Mouse (Mus musculus) lung, embryonic 16.5 days (tissue): ENCODE data around the gene Tmem268. TPM values are rescaled to one million over a fixed set of nuclear protein-coding genes. Genes with fewer than 3 reads are reported as not detected.

Source experiments
- ATAC-seq: fragments of 200-750 bp; cut with Nextera tagmentation; 2 replicates; pipeline ENCODE4 v1.8.0; 2017; ENCODE audit warnings: low read depth, mild to moderate bottlenecking, moderate library complexity
- H3K27ac ChIP-seq: fragments of 300-500 bp; sonication (generic); 2 replicates; pipeline ENCODE4 v1.5.1; 2014; ENCODE audit warnings: mild to moderate bottlenecking, control low read depth, low read length
- H3K27me3 ChIP-seq: fragments of 300-500 bp; sonication (generic); 2 replicates; pipeline ENCODE4 v1.6.1; 2014; ENCODE audit warnings: low read depth, low read length, mixed read lengths; ENCODE audit not compliant: control insufficient read depth, insufficient read depth
- H3K36me3 ChIP-seq: fragments of 300-500 bp; sonication (generic); 2 replicates; pipeline ENCODE4 v1.6.1; 2014; ENCODE audit warnings: low read length; ENCODE audit not compliant: control insufficient read depth, insufficient read depth
- H3K4me1 ChIP-seq: fragments of 300-500 bp; sonication (generic); replicated peaks from 2 replicates; pipeline ENCODE4 v1.6.1; 2014; ENCODE audit warnings: low read length, mixed read lengths; ENCODE audit not compliant: control insufficient read depth, insufficient read depth
- H3K4me2 ChIP-seq: fragments of 300-500 bp; sonication (generic); 2 replicates; pipeline ENCODE4 v1.6.1; 2014; ENCODE audit warnings: low read depth, low read length, control low read depth
- H3K4me3 ChIP-seq: fragments of 300-500 bp; sonication (generic); 2 replicates; pipeline ENCODE4 v1.5.1; 2014; ENCODE audit warnings: mild to moderate bottlenecking, low read length, control low read depth
- H3K9ac ChIP-seq: fragments of 300-500 bp; sonication (generic); 2 replicates; pipeline ENCODE4 v1.6.1; 2014; ENCODE audit warnings: low read length, control low read depth
- H3K9me3 ChIP-seq: fragments of 300-500 bp; sonication (generic); 2 replicates; pipeline ENCODE4 v1.6.1; 2016; ENCODE audit warnings: low read length; ENCODE audit not compliant: control insufficient read depth
- WGBS: fragments of 180-500 bp; shearing (Covaris S2); extraction: QIAGEN DNeasy Blood & Tissue Kit; methylation state at CpG from one replicate; pipeline ENCODE4 v1.1.7; 2014; 5-methylcytosine and 5-hydroxymethylcytosine counted together
- polyA plus RNA-seq: library from polyadenylated mRNA; unstranded; fragments of >200 nt; fragmentation: Nextera tagmentation; extraction: Ambion mirVana; gene quantifications from 2 replicates; pipeline ENCODE4 v1.2.1, GENCODE M21; 2015

Gene Tmem268
- polyA plus RNA-seq, 1 experiment from 2014 or later = 9.6 TPM

DNA sequence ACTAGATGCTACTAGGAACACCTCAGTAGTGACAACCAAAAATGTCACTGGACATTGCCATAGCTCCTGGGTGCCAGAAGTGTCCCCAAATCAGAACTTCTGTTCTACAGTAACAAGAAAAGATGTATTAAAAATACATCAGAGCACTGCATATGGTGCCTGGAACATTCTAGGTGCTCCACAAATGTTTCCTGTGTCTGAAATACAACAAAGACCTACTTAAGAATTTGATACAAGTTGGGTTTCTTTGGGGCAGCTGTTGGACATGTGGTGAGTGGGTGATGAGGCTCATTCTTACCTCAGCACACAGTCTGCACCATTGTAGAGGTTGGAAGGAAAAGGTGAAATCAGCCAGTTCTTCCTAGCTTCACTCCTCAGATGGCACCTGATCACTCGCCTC is 5.7 kb upstream of the Tmem268 start:
- Histone ChIP-seq H3K27me3 (no peaks in the 10 kb centered on the region), H3K4me2 (no peak overlapping the region), H3K36me3 (peaks cover 39% of the 10 kb centered on the region), H3K4me1 (peaks cover 26% of the 10 kb centered on the region), H3K9ac (no peak overlapping the region), H3K4me3 (no peak overlapping the region), H3K27ac (no peak overlapping the region), H3K9me3 (no peaks in the 10 kb centered on the region)
- no peak for ATAC-seq
- WGBS = 82% methylated on average over 1 of the region's 1 CpGs

DNA sequence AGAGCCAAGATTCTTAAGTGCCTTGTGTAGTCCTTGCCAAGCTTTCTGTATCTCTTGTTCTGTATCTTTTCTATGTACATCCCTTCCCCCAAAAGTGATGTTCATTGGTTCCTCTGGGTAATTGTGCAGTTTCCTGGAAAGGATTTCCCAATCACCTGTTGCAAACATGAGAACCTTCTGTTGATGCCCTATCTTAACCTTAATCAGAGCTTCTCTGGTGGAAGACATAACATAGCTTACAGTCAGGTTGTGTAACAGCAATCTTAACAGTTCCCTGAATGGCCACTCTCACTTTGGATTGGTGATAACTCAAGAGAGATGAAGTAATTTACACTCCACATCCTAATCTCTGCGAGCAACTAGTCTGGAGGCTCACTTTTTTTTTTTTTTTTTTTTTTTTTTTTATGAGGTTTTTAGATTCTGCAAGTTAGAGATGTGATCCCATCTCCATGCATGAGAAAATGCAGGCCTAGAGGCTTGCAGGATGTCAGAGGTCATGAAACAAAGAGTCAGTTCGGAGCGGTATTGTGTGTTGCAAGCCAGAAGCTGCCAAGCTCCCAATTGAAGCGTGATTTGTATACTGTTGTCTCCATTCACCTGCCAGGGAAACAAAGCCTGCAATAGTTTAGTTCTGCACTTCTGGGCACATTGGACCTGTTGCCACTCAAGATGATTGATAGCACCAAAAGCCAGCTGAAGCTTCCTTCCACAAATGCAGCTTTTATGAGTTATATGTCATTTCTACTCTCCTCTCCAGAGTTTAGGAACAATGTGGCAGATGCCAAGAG is 4.6 kb upstream of the Tmem268 start:
- peaks cover 28% of the 10 kb centered on the region for H3K4me1 ChIP-seq
- ATAC-seq = no peak
- peaks cover 33% of the 10 kb centered on the region for H3K36me3 ChIP-seq
- H3K27ac ChIP-seq = peak overlapping the region; percentile 8; the same call in 1 of the 2 replicates
- H3K27me3 ChIP-seq = no peaks in the 10 kb centered on the region
- H3K9me3 ChIP-seq = no peaks in the 10 kb centered on the region
- no peak overlapping the region for H3K4me3 ChIP-seq
- no peak overlapping the region for H3K4me2 ChIP-seq
- 57% methylated on average over 4 of the region's 4 CpGs for WGBS
- H3K9ac ChIP-seq = no peak overlapping the region

DNA sequence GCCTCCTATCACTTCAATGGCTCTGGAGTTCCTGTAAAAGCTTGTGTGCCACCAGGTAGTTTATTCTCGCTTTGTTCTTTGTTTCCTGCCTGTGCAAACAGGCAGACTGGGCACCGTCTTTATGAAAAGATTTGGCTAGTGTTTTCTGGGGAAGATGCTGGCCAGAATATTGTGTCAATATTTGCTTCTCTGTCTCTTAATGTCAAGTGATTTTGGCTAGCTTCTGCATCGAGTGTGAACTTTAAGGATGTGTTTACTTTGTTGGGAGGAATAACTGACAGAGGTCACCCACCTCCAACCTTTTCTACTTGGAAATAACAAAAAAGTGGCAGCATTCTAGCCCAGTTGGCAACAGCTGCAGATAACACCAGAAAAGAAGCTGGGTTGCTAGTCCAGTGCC is 4.0 kb upstream of the Tmem268 start:
- Histone ChIP-seq H3K27ac (no peak overlapping the region), H3K4me2 (no peak overlapping the region), H3K27me3 (no peaks in the 10 kb centered on the region), H3K9me3 (no peaks in the 10 kb centered on the region), H3K4me3 (no peak overlapping the region), H3K36me3 (peaks cover 27% of the 10 kb centered on the region), H3K4me1 (peaks cover 34% of the 10 kb centered on the region), H3K9ac (no peak overlapping the region)
- ATAC-seq = no peak
- WGBS = 25% methylated on average over 3 of the region's 3 CpGs

DNA sequence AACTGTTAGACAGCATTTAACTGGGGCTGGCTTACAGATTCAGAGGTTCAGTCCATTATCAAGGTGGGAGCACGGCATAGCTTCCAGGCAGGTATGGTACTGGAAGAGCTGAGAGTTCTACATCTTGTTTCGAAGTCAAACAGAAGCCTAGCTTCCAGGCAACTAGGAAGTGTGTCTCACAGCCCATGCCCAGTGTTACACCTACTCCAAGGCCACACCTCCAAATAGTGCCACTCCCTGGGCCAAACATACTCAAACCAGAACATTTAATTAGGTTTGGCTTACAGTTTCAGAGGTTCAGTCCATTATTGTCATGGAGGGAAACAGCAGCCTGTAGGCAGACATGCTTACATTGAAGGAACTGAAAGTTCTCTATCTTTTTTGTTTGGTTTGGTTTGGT is 3.5 kb upstream of the Tmem268 start:
- Histone ChIP-seq H3K27me3 (no peaks in the 10 kb centered on the region), H3K36me3 (peaks cover 25% of the 10 kb centered on the region), H3K27ac (no peak overlapping the region), H3K9ac (no peak overlapping the region), H3K9me3 (no peaks in the 10 kb centered on the region), H3K4me3 (no peak overlapping the region), H3K4me1 (peaks cover 38% of the 10 kb centered on the region), H3K4me2 (no peak overlapping the region)
- ATAC-seq = no peak
- WGBS = 76% methylated on average over 2 of the region's 2 CpGs

DNA sequence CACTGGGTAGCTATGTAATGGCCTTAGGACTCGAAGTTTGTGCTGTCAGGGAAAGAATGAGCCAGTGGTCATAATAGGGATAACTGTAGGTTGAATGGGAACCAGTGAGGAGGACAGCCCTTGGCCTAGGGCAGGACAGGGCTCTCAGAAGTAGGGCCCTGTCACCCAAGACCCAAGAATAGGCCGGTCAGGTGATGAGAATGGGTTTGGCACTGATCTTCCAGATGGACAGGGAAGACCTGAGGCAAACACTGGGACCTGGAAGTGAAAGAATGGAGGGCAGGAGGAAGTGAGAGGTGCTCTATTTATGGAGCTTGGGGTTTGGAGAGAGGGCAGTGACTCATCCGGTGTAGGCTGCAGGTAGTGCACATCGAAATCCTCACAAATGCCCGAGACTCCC is 1.9 kb upstream of the Tmem268 start:
- Histone ChIP-seq H3K27ac (peak overlapping the region; percentile 9), H3K9ac (no peak overlapping the region), H3K36me3 (peaks cover 15% of the 10 kb centered on the region), H3K4me1 (peaks cover 44% of the 10 kb centered on the region), H3K4me3 (no peak overlapping the region), H3K9me3 (no peaks in the 10 kb centered on the region), H3K4me2 (no peak overlapping the region), H3K27me3 (no peaks in the 10 kb centered on the region)
- WGBS = 38% methylated on average over 5 of the region's 5 CpGs
- no peak for ATAC-seq

DNA sequence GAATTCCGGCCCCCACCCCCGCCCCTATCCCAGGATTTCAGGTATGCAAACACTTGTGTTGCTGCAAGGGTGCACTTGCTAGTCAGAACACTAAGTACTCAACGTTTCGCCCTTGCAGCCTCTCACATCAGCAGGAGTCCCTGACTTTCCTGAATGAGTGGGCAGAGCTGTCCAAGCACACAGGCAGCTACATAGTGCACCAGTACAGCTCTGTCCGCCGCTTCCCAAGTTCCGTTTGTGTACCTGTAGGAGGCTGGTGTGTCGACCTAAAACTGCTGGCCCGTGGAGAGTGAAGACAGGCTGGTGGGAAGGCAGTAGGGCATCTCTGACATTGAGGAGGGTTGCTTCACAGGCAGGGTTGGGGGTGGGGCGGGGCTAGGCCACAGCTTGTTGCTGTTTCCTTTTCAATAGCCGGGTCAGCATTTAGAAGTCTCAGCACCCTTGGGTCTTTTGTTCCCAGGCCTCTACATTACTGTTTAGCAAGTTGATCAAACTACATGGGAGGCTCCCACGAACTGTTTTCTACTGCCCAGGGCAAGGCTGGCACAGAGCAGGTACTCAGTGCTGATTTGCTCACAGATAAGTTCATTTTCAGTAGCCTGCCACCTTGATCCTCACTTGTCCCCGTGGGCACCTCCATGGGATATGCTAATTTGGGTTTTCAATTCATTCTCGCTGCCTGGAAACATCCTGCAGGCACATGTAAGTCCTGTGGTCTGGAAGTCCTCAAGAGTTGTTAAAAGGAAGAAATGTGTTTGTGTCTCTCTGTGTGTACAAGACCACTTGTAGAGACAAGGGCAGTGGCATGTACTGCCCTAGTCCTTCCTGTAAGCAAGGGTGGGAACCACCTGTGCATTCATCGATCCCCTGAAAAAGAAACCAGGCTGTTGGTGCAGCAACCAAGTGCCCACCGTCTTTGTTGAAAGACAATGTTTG is 1.2 kb upstream of the Tmem268 start:
- no peak overlapping the region for H3K4me3 ChIP-seq

DNA sequence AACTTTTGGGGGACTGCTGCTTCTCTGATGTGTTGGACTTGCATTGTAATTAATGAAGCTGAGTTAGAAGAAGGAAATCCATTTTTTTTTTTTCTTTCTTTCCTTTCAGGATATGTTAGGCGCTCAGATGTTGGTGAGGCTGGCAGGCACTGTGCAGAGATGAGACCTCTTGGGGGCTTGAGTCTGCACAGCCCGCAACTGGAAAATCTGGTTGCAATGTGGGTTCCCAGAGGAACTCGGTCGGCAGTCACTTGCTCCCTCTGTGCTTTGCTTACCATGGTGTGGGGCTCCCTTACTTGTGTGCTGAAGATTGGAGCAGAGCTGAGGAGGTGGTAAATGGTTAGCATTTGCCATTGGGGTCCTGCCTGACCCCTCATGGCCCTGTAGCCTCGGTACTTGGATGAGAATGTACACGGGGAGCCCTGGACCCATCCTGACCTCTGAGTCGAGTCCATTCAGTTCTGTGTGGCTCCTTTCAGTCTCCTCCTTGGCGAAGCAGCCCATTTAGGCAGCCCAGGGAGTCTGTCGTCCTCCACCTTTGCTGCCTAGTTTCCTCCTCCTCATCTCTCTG is 631 bp downstream of the Tmem268 start:
- H3K4me1 ChIP-seq = peaks cover 36% of the 10 kb centered on the region
- 34% methylated on average over 9 of the region's 9 CpGs for WGBS
- H3K4me2 ChIP-seq = peak overlapping the region; percentile 83
- no peaks in the 10 kb centered on the region for H3K27me3 ChIP-seq
- H3K36me3 ChIP-seq = peaks cover 2% of the 10 kb centered on the region; the same call in 1 of the 2 replicates
- peak; percentile 9; the same call in 1 of the 2 replicates for ATAC-seq
- peak overlapping the region; percentile 89 for H3K9ac ChIP-seq
- H3K4me3 ChIP-seq = peak overlapping the region; percentile 78
- peak overlapping the region; percentile 56 for H3K27ac ChIP-seq
- no peaks in the 10 kb centered on the region for H3K9me3 ChIP-seq

More for the DNA sequence above, 1.2 kb upstream of the Tmem268 start:
- Histone ChIP-seq H3K4me2 (peak overlapping the region; percentile 83), H3K36me3 (peaks cover 8% of the 10 kb centered on the region), H3K27me3 (no peaks in the 10 kb centered on the region), H3K4me1 (peaks cover 44% of the 10 kb centered on the region), H3K9me3 (no peaks in the 10 kb centered on the region), H3K27ac (peak overlapping the region; percentile 76), H3K9ac (peak overlapping the region; percentile 37)
- 36% methylated on average over 16 of the region's 16 CpGs for WGBS
- ATAC-seq = peak; percentile 55

DNA sequence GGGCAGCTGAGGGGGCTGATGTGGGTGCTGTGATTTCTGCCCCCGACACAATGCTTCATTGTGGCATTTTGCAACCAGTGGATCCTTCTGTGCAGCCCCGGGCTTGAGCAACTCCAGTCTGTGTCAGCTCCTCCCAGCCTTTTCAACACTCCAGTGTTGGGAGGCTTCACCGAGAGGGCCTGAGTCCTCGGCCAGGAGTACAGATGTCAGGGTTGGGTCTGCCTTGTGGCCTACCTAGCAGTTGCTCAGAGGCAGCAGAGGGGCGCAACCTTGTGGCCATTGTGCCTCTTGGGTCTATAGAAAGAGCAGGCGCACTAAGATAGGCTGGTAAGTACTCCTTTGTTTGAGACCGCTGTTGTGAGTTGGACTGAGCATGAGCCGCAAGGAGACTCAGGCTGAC is 1.5 kb downstream of the Tmem268 start:
- ATAC-seq = peak; percentile 8; the same call in 1 of the 2 replicates
- H3K36me3 ChIP-seq = peaks cover 2% of the 10 kb centered on the region; the same call in 1 of the 2 replicates
- no peak overlapping the region for H3K4me3 ChIP-seq
- peaks cover 28% of the 10 kb centered on the region for H3K4me1 ChIP-seq
- 0 out of 2 replicates have a peak overlapping the region, but pooled peaks have one; percentile 25 for H3K9ac ChIP-seq
- 61% methylated on average over 8 of the region's 8 CpGs for WGBS
- H3K9me3 ChIP-seq = no peaks in the 10 kb centered on the region
- H3K27ac ChIP-seq = peak overlapping the region; percentile 56
- no peaks in the 10 kb centered on the region for H3K27me3 ChIP-seq
- H3K4me2 ChIP-seq = no peak overlapping the region
